Mouse (Mus musculus): ENCODE results near the gene Zfp697. TPM values are rescaled to one million over a fixed set of nuclear protein-coding genes. Genes with fewer than 3 reads are reported as not detected.
"Not testable (repeated sequence)": the region's sequence is repeated elsewhere in the genome, so short reads cannot be mapped to it uniquely, and the experiment has no call there.

Gene Zfp697
- 10 to 100 TPM; 33.2 to 35.0 TPM for total RNA-seq (2021)
- long read RNA-seq, experiment 1, full-length matches to known transcripts: 6 of 14 reads
- long read RNA-seq, experiment 1, partial matches to known transcripts: 4 of 14 reads
- long read RNA-seq, experiment 1, other reads (novel, unspliced or antisense): 4 of 14 reads
- long read RNA-seq, experiment 2, full-length matches to known transcripts: 5 of 7 reads
- long read RNA-seq, experiment 2, partial matches to known transcripts: 0 of 7 reads
- long read RNA-seq, experiment 2, other reads (novel, unspliced or antisense): 2 of 7 reads

- Histone ChIP-seq H3K27ac (peak within 1 kb of the TSS; percentile 93), H3K4me3 (peak within 1 kb of the TSS; percentile 94)
- intact Hi-C loops (cut with DNase I): loop anchor here (5.0 kb wide), 1 partner anchor 45 kb away; no protein-coding TSS in a partner anchor
- TF ChIP-seq CTCF (IDR thresholded peaks at IDR 0.05): peak; percentile 5
- peak; percentile 80 to 85 for DNase-seq (ENCODE audit: extremely low spot score in 1 of 2, low spot score in 2 of 2)
Measured at GRCm38 (mm10) chr3:98382246-98382939, at the start of gene Zfp697. Gene Zfp697, plus strand, starts transcription at chr3:98382461.

GRCm38 (mm10) chr3:98334010-98334409 lies 48.3 kb upstream of the Zfp697 start:
- DNase-seq (ENCODE audit: extremely low spot score in 1 of 2, low spot score in 2 of 2): no peak
- H3K27ac ChIP-seq: no peak overlapping the region
- intact Hi-C loops (cut with DNase I): no loop called here
- H3K4me3 ChIP-seq: no peak overlapping the region
- TF ChIP-seq CTCF (IDR thresholded peaks at IDR 0.05): no peak

GRCm38 (mm10) chr3:98335331-98335730 lies 46.9 kb upstream of the Zfp697 start:
- H3K4me3 ChIP-seq: no peak overlapping the region
- intact Hi-C loops (cut with DNase I): no loop called here
- no peak overlapping the region for H3K27ac ChIP-seq
- TF ChIP-seq CTCF (IDR thresholded peaks at IDR 0.05): no peak
- DNase-seq (ENCODE audit: extremely low spot score in 1 of 2, low spot score in 2 of 2): no peak

- TF ChIP-seq CTCF (IDR thresholded peaks at IDR 0.05): no peak
- DNase-seq (ENCODE audit: extremely low spot score in 1 of 2, low spot score in 2 of 2): no peak
- H3K27ac ChIP-seq: no peak overlapping the region
- no peak overlapping the region for H3K4me3 ChIP-seq
- intact Hi-C loops (cut with DNase I): no loop called here
Measured at GRCm38 (mm10) chr3:98335886-98336285, 46.4 kb upstream of the Zfp697 start.

- DNase-seq (ENCODE audit: extremely low spot score in 1 of 2, low spot score in 2 of 2): no peak
- TF ChIP-seq CTCF (IDR thresholded peaks at IDR 0.05): no peak
- intact Hi-C loops (cut with DNase I): no loop called here
- Histone ChIP-seq H3K27ac (no peak overlapping the region), H3K4me3 (no peak overlapping the region)
Measured at GRCm38 (mm10) chr3:98336661-98337654, 45.3 kb upstream of the Zfp697 start.

GRCm38 (mm10) chr3:98338584-98339041 lies 43.6 kb upstream of the Zfp697 start:
- TF ChIP-seq CTCF (IDR thresholded peaks at IDR 0.05): no peak
- intact Hi-C loops (cut with DNase I): no loop called here
- H3K4me3 ChIP-seq: peak overlapping the region; percentile 58
- DNase-seq (ENCODE audit: extremely low spot score in 1 of 2, low spot score in 2 of 2): no peak
- H3K27ac ChIP-seq: peak overlapping the region; percentile 55; the same call in 1 of the 2 replicates

GRCm38 (mm10) chr3:98339097-98339705 lies 43.1 kb upstream of the Zfp697 start:
- H3K27ac ChIP-seq: peak overlapping the region; percentile 55; the same call in 1 of the 2 replicates

GRCm38 (mm10) chr3:98339706-98340109 lies 42.6 kb upstream of the Zfp697 start, which contains the start of gene Phgdh:
Gene Phgdh, minus strand, starts transcription at chr3:98339990.
- peak; percentile 25 to 50 for DNase-seq (ENCODE audit: extremely low spot score in 1 of 2, low spot score in 2 of 2)
- Histone ChIP-seq H3K4me3 (peak within 1 kb of the TSS; percentile 58), H3K27ac (peak within 1 kb of the TSS; percentile 55; the same call in 1 of the 2 replicates)
- intact Hi-C loops (cut with DNase I): not testable (repeated sequence)

More at GRCm38 (mm10) chr3:98339097-98339705, 43.1 kb upstream of the Zfp697 start:
- peak; percentile 26 to 31 for DNase-seq (ENCODE audit: extremely low spot score in 1 of 2, low spot score in 2 of 2)
- H3K4me3 ChIP-seq: peak overlapping the region; percentile 58
- intact Hi-C loops (cut with DNase I): no loop called here
- TF ChIP-seq CTCF (IDR thresholded peaks at IDR 0.05): no peak

GRCm38 (mm10) chr3:98340818-98341594 lies 41.3 kb upstream of the Zfp697 start:
- DNase-seq (ENCODE audit: extremely low spot score in 1 of 2, low spot score in 2 of 2): no peak
- intact Hi-C loops (cut with DNase I): no loop called here
- no peak for TF ChIP-seq CTCF (IDR thresholded peaks at IDR 0.05)
- H3K4me3 ChIP-seq: no peak overlapping the region
- no peak overlapping the region for H3K27ac ChIP-seq

- Histone ChIP-seq H3K4me3 (no peak overlapping the region), H3K27ac (no peak overlapping the region)
- no peak for DNase-seq (ENCODE audit: extremely low spot score in 1 of 2, low spot score in 2 of 2)
- TF ChIP-seq CTCF (IDR thresholded peaks at IDR 0.05): no peak
- intact Hi-C loops (cut with DNase I): no loop called here
Measured at GRCm38 (mm10) chr3:98343235-98343634, 39.0 kb upstream of the Zfp697 start.

Measured in left cerebral cortex, adult 2 months (tissue).